Mouse (Mus musculus): ENCODE results near the gene Dpysl5. TPM values are rescaled to one million over a fixed set of nuclear protein-coding genes. Genes with fewer than 3 reads are reported as not detected.
"Not testable (repeated sequence)": the region's sequence is repeated elsewhere in the genome, so short reads cannot be mapped to it uniquely, and the experiment has no call there.

The Dpysl5 gene
- polyA plus RNA-seq, 1 experiment from 2014 or later = 203 TPM

DNA sequence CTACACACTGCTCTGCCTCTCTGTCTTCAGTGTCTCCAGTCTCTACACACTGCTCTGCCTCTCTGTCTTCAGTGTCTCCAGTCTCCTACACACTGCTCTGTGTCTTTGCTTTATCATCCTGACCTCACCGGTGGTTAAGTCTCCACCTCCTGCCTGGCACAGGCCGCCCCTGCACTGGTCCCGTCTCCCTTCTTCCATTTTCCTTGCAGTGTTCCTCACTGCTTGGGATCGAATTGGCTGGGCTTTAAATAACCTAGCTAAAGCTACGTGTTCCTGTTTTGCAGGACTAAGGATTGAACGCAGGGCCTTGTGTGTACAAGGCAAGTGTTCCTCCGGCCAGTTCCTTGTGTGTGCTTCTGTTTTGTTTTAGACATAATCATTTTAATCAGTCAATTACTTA, 41.3 kb upstream of the Dpysl5 start:
- WGBS = 94% methylated on average over 7 of the region's 7 CpGs
- Histone ChIP-seq H3K9me3 (ENCODE audit: control insufficient read depth, low read length) (no peaks in the 10 kb centered on the region), H3K36me3 (ENCODE audit: control insufficient read depth, insufficient read depth, low read length) (no peaks in the 10 kb centered on the region), H3K4me3 (ENCODE audit: low read depth, low read length) (no peak overlapping the region), H3K4me1 (ENCODE audit: control insufficient read depth, insufficient read depth, low read length) (no peaks in the 10 kb centered on the region), H3K4me2 (ENCODE audit: low read depth, low read length) (no peak overlapping the region), H3K9ac (replicated peaks; ENCODE audit: low read depth, low read length) (no peak overlapping the region), H3K27me3 (ENCODE audit: control insufficient read depth, insufficient read depth, low read length) (no peaks in the 10 kb centered on the region), H3K27ac (ENCODE audit: low read depth, low read length) (no peak overlapping the region)
- no peak for ATAC-seq (ENCODE audit: low read depth)

DNA sequence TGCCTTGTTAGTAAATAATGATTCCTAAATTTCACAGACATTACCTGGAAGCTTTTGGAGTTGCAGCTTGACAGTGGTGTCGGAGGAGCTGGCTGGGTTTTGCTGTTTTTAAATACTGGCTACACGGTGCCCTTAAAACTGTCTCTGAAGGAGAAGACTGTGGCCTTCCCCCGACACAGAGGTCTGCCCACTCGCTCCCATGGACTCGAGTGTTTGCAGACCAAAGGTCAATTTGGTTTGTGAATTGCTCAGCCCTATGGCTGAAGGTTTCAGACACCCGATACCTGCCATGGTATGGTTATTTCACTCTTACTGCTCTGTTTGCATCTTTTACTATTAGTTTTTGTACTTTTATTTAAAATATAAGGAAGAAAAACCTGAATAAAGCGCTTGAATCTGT, 37.4 kb upstream of the Dpysl5 start:
- WGBS = 88% methylated on average over 7 of the region's 7 CpGs
- no peak for ATAC-seq (ENCODE audit: low read depth)
- Histone ChIP-seq H3K9me3 (ENCODE audit: control insufficient read depth, low read length) (no peaks in the 10 kb centered on the region), H3K4me3 (ENCODE audit: low read depth, low read length) (no peak overlapping the region), H3K4me2 (ENCODE audit: low read depth, low read length) (no peak overlapping the region), H3K9ac (replicated peaks; ENCODE audit: low read depth, low read length) (no peak overlapping the region), H3K4me1 (ENCODE audit: control insufficient read depth, insufficient read depth, low read length) (no peaks in the 10 kb centered on the region), H3K36me3 (ENCODE audit: control insufficient read depth, insufficient read depth, low read length) (no peaks in the 10 kb centered on the region), H3K27ac (ENCODE audit: low read depth, low read length) (no peak overlapping the region), H3K27me3 (ENCODE audit: control insufficient read depth, insufficient read depth, low read length) (no peaks in the 10 kb centered on the region)

DNA sequence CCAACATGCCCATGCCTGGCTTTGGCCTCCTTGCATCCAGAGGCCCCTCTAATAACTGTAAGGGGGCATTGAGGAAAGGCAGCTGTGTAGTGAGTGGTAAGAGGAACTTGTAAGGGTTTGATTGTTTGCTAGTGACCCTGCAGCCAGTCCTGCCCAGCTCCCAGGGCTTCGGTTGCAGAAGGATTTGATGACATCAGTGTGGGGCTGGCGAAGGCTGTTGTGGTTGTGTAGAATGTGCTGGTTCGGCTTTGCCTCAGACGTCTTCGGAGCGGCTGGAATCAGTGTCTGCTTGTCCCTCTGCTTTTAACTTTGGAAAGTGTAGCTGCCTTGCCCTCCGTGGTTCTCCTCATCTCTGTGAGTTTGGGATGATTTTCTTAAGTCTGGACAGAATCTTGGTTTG, 34.6 kb upstream of the Dpysl5 start:
- 86% methylated on average over 7 of the region's 7 CpGs for WGBS
- Histone ChIP-seq H3K4me3 (ENCODE audit: low read depth, low read length) (no peak overlapping the region), H3K4me2 (ENCODE audit: low read depth, low read length) (no peak overlapping the region), H3K9ac (replicated peaks; ENCODE audit: low read depth, low read length) (no peak overlapping the region), H3K27ac (ENCODE audit: low read depth, low read length) (no peak overlapping the region), H3K27me3 (ENCODE audit: control insufficient read depth, insufficient read depth, low read length) (no peaks in the 10 kb centered on the region), H3K4me1 (ENCODE audit: control insufficient read depth, insufficient read depth, low read length) (no peaks in the 10 kb centered on the region), H3K36me3 (ENCODE audit: control insufficient read depth, insufficient read depth, low read length) (no peaks in the 10 kb centered on the region), H3K9me3 (ENCODE audit: control insufficient read depth, low read length) (no peaks in the 10 kb centered on the region)
- no peak for ATAC-seq (ENCODE audit: low read depth)

DNA sequence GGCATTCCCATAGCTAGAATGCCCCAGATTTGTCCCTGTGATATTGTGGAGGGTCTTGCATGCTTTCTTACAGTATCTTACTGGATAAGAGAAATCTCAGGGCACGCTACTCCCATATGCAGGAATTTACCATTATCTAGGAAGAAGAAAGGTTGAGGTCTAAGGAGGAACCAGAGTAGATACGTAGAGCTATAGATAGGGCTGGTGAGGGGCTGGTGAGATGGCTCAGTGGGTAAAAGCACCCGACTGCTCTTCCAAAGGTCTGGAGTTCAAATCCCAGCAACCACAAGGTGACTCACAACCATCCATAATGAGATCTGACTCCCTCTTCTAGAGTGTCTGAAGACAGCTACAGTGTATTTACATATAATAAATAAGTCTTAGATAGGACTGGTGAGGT, 33.3 kb upstream of the Dpysl5 start:
- H3K4me1 ChIP-seq (ENCODE audit: control insufficient read depth, insufficient read depth, low read length); H3K4me2 ChIP-seq (ENCODE audit: low read depth, low read length); H3K9ac ChIP-seq (replicated peaks; ENCODE audit: low read depth, low read length); ATAC-seq (ENCODE audit: low read depth); H3K4me3 ChIP-seq (ENCODE audit: low read depth, low read length); H3K36me3 ChIP-seq (ENCODE audit: control insufficient read depth, insufficient read depth, low read length); H3K9me3 ChIP-seq (ENCODE audit: control insufficient read depth, low read length); H3K27me3 ChIP-seq (ENCODE audit: control insufficient read depth, insufficient read depth, low read length); H3K27ac ChIP-seq (ENCODE audit: low read depth, low read length): not testable (repeated sequence)
- 98% methylated on average over 3 of the region's 3 CpGs for WGBS

DNA sequence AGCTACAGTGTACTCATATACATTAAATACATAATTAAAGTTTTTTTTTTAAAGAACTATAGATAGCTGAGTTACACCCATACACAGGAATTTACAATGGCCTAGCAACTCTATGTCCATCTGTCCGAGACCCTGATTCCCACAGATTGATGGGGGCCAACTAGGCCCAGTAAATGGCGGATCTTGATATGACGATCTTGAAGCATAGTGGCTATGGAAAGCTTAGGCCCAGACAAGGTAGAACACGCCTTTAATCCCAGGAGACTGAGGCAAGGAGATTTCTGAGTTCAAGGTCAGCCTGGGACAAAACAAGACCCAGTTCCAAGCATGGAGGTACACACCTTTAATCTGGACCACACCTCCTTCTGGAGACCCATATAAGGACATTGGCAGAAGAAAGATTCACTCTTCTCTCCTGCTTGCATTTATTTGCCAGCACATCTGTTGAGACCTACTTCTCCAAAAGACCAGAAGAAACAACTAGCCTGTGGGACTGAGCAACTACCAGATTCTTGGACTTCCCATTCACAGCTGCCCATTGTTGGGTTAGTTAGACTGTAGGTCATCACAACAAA, 32.6 kb upstream of the Dpysl5 start:
- H3K4me1 ChIP-seq (ENCODE audit: control insufficient read depth, insufficient read depth, low read length) = no peaks in the 10 kb centered on the region
- H3K27me3 ChIP-seq (ENCODE audit: control insufficient read depth, insufficient read depth, low read length) = no peaks in the 10 kb centered on the region
- ATAC-seq (ENCODE audit: low read depth) = no peak
- H3K27ac ChIP-seq (ENCODE audit: low read depth, low read length) = no peak overlapping the region
- no peak overlapping the region for H3K9ac ChIP-seq (replicated peaks; ENCODE audit: low read depth, low read length)
- no peaks in the 10 kb centered on the region for H3K9me3 ChIP-seq (ENCODE audit: control insufficient read depth, low read length)
- H3K36me3 ChIP-seq (ENCODE audit: control insufficient read depth, insufficient read depth, low read length) = no peaks in the 10 kb centered on the region
- no peak overlapping the region for H3K4me3 ChIP-seq (ENCODE audit: low read depth, low read length)
- WGBS = 97% methylated on average over 4 of the region's 4 CpGs
- H3K4me2 ChIP-seq (ENCODE audit: low read depth, low read length) = no peak overlapping the region

DNA sequence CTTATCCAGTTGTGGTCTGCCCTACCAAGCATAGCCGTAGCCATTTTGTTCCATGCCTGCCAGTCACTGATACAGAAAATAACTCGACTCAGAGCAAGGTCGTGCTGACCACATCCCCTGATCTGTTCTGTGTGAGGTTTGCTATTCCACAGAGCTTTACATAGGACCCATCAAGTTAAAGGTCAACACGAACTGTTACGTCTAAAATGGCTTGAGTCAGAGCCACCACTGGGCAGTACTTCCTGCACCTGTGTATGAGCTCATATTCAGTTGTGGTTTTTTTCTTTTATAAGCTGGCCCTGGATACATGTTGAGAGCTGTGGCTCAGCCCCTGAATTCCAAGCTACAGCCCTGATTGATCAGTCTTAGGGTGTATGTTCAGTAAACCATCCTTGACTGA, 31.8 kb upstream of the Dpysl5 start:
- Histone ChIP-seq H3K4me3 (ENCODE audit: low read depth, low read length) (no peak overlapping the region), H3K4me2 (ENCODE audit: low read depth, low read length) (no peak overlapping the region), H3K27me3 (ENCODE audit: control insufficient read depth, insufficient read depth, low read length) (no peaks in the 10 kb centered on the region), H3K9ac (replicated peaks; ENCODE audit: low read depth, low read length) (no peak overlapping the region), H3K9me3 (ENCODE audit: control insufficient read depth, low read length) (no peaks in the 10 kb centered on the region), H3K4me1 (ENCODE audit: control insufficient read depth, insufficient read depth, low read length) (no peaks in the 10 kb centered on the region), H3K27ac (ENCODE audit: low read depth, low read length) (no peak overlapping the region), H3K36me3 (ENCODE audit: control insufficient read depth, insufficient read depth, low read length) (no peaks in the 10 kb centered on the region)
- WGBS = 86% methylated on average over 5 of the region's 5 CpGs
- no peak for ATAC-seq (ENCODE audit: low read depth)

DNA sequence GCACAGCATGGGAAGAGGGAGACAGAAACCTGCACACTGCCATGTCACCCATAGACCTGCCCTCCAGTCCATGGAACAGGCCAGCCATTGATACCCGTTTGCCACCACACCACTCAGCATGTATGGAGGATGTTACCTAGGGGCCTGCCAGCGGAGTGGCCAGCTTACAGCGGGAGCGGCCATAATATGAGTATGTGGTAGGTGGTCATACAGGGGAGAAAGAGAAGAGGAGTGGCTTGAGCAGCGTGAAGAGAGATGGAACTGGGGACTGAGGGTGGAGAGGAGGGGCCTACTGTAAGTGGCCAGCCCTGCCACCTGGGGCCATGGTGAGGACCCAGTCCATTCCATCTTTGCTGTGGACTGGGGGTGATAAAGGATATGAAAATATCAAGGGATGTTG, 29.4 kb upstream of the Dpysl5 start:
- ATAC-seq (ENCODE audit: low read depth) = no peak

DNA sequence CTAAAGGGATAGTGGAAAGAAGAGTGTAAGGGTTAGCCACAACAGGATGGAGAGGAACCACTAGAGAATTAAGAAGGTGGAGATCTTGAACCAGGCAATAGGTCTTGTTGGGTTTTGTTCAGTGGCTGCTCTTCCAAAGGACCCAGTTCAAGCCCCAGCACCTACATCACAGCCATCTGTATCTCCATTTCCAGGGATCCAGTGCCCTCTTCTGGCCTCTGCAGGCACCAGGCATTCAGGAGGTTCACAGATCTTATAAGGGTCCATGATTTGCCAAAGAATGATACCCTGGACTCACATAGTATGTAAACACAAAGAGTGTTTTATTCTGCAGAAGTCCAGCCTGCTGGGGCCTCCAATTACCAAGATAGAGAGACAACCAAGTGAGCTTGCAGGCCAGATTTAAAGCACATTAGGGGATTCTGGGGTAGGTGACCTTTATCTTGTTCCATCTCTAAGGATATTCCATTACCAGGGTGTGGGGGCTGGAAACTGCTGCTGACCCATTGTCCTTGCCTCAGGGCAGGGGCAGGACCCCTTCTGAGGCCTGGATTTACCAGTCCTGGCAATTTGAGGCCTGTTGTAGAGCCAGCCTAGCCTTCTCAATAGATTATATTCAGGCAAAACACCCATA, 28.3 kb upstream of the Dpysl5 start:
- no peak overlapping the region for H3K4me3 ChIP-seq (ENCODE audit: low read depth, low read length)

More for the DNA sequence above, 29.4 kb upstream of the Dpysl5 start:
- H3K4me3 ChIP-seq (ENCODE audit: low read depth, low read length) = no peak overlapping the region
- no peak overlapping the region for H3K4me2 ChIP-seq (ENCODE audit: low read depth, low read length)
- no peaks in the 10 kb centered on the region for H3K4me1 ChIP-seq (ENCODE audit: control insufficient read depth, insufficient read depth, low read length)
- no peaks in the 10 kb centered on the region for H3K36me3 ChIP-seq (ENCODE audit: control insufficient read depth, insufficient read depth, low read length)
- WGBS = 87% methylated on average over 5 of the region's 5 CpGs
- no peaks in the 10 kb centered on the region for H3K9me3 ChIP-seq (ENCODE audit: control insufficient read depth, low read length)
- H3K9ac ChIP-seq (replicated peaks; ENCODE audit: low read depth, low read length) = no peak overlapping the region
- H3K27me3 ChIP-seq (ENCODE audit: control insufficient read depth, insufficient read depth, low read length) = no peaks in the 10 kb centered on the region
- H3K27ac ChIP-seq (ENCODE audit: low read depth, low read length) = no peak overlapping the region

DNA sequence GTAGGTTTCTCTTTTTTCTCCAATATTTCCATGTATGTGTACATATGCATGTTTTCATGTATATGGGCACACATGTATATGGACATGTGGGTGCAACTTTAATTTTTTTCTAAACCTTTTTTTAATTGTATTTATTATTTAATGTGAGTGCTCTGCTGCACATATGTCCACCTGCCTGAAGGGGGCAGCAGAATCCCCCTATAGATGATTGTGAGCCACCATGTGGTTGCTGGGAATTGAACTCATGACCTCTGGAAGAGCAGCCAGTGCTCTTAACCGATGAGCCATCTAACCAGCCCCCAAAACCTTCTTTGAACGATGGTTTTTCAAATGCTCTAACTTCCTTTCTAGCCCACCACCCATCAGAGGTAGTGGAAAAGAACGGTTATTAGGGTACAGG, 27.4 kb upstream of the Dpysl5 start:
- ATAC-seq (ENCODE audit: low read depth) = no peak
- WGBS = 78% methylated on average over 3 of the region's 3 CpGs
- Histone ChIP-seq H3K4me2 (ENCODE audit: low read depth, low read length) (no peak overlapping the region), H3K36me3 (ENCODE audit: control insufficient read depth, insufficient read depth, low read length) (no peaks in the 10 kb centered on the region), H3K9ac (replicated peaks; ENCODE audit: low read depth, low read length) (no peak overlapping the region), H3K27ac (ENCODE audit: low read depth, low read length) (no peak overlapping the region), H3K4me1 (ENCODE audit: control insufficient read depth, insufficient read depth, low read length) (no peaks in the 10 kb centered on the region), H3K27me3 (ENCODE audit: control insufficient read depth, insufficient read depth, low read length) (no peaks in the 10 kb centered on the region), H3K4me3 (ENCODE audit: low read depth, low read length) (no peak overlapping the region), H3K9me3 (ENCODE audit: control insufficient read depth, low read length) (no peaks in the 10 kb centered on the region)

More for the DNA sequence above, 28.3 kb upstream of the Dpysl5 start:
- Histone ChIP-seq H3K4me1 (ENCODE audit: control insufficient read depth, insufficient read depth, low read length) (no peaks in the 10 kb centered on the region), H3K9me3 (ENCODE audit: control insufficient read depth, low read length) (no peaks in the 10 kb centered on the region), H3K9ac (replicated peaks; ENCODE audit: low read depth, low read length) (no peak overlapping the region), H3K27me3 (ENCODE audit: control insufficient read depth, insufficient read depth, low read length) (no peaks in the 10 kb centered on the region), H3K4me2 (ENCODE audit: low read depth, low read length) (no peak overlapping the region), H3K36me3 (ENCODE audit: control insufficient read depth, insufficient read depth, low read length) (no peaks in the 10 kb centered on the region), H3K27ac (ENCODE audit: low read depth, low read length) (no peak overlapping the region)
- ATAC-seq (ENCODE audit: low read depth) = no peak

All from neural tube, embryonic 14.5 days (tissue).